Mouse (Mus musculus) heart, postnatal 0 days (tissue): Measurements from ENCODE around the gene Dcaf17. TPM values are rescaled to one million over a fixed set of nuclear protein-coding genes. Genes with fewer than 3 reads are reported as not detected.

ENCODE experiments used
- ATAC-seq: fragments of 200-750 bp; cut with Nextera tagmentation; 2 replicates; pipeline ENCODE4 v1.8.0; 2017; ENCODE audit warnings: low read depth, moderate number of reproducible peaks, moderate library complexity; ENCODE audit not compliant: insufficient read depth
- DNase-seq: peaks from one replicate; pipeline ENCODE4 v3.0.0-alpha.2; 2016; ENCODE audit warnings: low spot score
- H3K27ac ChIP-seq: fragments of 300-500 bp; sonication (generic); 2 replicates; pipeline ENCODE4 v1.5.1; 2014; ENCODE audit warnings: low read depth, mild to moderate bottlenecking
- H3K27me3 ChIP-seq: fragments of 300-500 bp; sonication (generic); 2 replicates; pipeline ENCODE4 v1.6.1; 2014; ENCODE audit warnings: low read length, mixed read lengths; ENCODE audit not compliant: control insufficient read depth, insufficient read depth
- H3K36me3 ChIP-seq: fragments of 300-500 bp; sonication (generic); replicated peaks from 2 replicates; pipeline ENCODE4 v1.6.1; 2014; ENCODE audit warnings: low read length, mixed read lengths; ENCODE audit not compliant: control insufficient read depth, insufficient read depth
- H3K4me1 ChIP-seq: fragments of 300-500 bp; sonication (generic); 2 replicates; pipeline ENCODE4 v1.6.1; 2014; ENCODE audit warnings: antibody characterized with exemption; ENCODE audit not compliant: control insufficient read depth, insufficient read depth
- H3K4me2 ChIP-seq: fragments of 300-500 bp; sonication (generic); 2 replicates; pipeline ENCODE4 v1.6.1; 2014; ENCODE audit warnings: low read depth, mild to moderate bottlenecking, low read length, moderate library complexity
- H3K4me3 ChIP-seq: fragments of 300-500 bp; sonication (generic); 2 replicates; pipeline ENCODE4 v1.5.1; 2014; ENCODE audit warnings: low read depth, low read length
- H3K9ac ChIP-seq: fragments of 300-500 bp; sonication (generic); replicated peaks from 2 replicates; pipeline ENCODE4 v1.6.1; 2014; ENCODE audit warnings: low read depth, low read length, mixed read lengths
- H3K9me3 ChIP-seq: fragments of 300-500 bp; sonication (generic); replicated peaks from 2 replicates; pipeline ENCODE4 v1.6.1; 2016; ENCODE audit warnings: low read length; ENCODE audit not compliant: control insufficient read depth
- CTCF ChIP-seq: IDR thresholded peaks from 2 replicates; pipeline ENCODE4 v1.5.1; 2016; ENCODE audit warnings: antibody characterized with exemption, control low read depth, low read depth
- EP300 ChIP-seq: IDR thresholded peaks from 2 replicates; pipeline ENCODE4 v1.6.1; 2016; ENCODE audit warnings: antibody characterized with exemption, low read depth
- WGBS: fragments of 180-500 bp; shearing (Covaris S2); extraction: QIAGEN DNeasy Blood & Tissue Kit; methylation state at CpG from one replicate; pipeline ENCODE4 v1.1.7; 2014; 5-methylcytosine and 5-hydroxymethylcytosine counted together
- polyA plus RNA-seq: library from polyadenylated mRNA; unstranded; fragments of >200 nt; fragmentation: Nextera tagmentation; extraction: Ambion mirVana; gene quantifications from 2 replicates; pipeline ENCODE4 v1.2.1, GENCODE M21; 2015
- total RNA-seq: library from RNA; depleted of rRNA; stranded (reverse); fragments of >200 nt; gene quantifications from 2 replicates; pipeline ENCODE4 v1.2.3, GENCODE M21; 2014; ENCODE audit warnings: low replicate concordance

The Dcaf17 gene
- total and polyA plus RNA-seq, 2 experiments from 2014 or later = 7.9 to 13.6 TPM

DNA sequence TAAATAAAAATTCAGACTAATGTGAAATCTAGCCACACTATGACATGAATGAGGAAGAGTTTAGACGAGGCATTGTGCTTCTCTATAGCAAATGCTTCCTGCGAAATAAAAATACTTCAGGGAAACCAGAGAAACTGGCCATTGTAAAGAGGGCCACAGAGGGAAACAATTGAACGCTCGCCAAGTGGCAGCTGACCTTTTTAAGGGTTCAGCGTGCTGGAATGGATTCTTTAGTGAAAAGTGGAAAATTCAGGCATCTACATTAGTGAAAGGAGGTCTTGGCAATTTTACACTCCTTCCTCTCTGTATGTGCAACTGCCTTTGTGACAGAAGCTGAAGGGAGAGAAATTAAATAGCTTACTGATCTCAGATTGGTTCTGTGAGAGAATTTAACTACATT, 66.3 kb downstream of the Dcaf17 start:
- TF ChIP-seq EP300 (no peak), CTCF (no peak)
- ATAC-seq (no peak), DNase-seq (no peak)
- Histone ChIP-seq H3K9me3 (no peaks in the 10 kb centered on the region), H3K27ac (no peak overlapping the region), H3K27me3 (peaks cover 22% of the 10 kb centered on the region; the same call in 1 of the 2 replicates), H3K4me2 (no peak overlapping the region), H3K36me3 (no peaks in the 10 kb centered on the region), H3K4me1 (no peaks in the 10 kb centered on the region; the same call in 1 of the 2 replicates), H3K4me3 (no peak overlapping the region), H3K9ac (no peak overlapping the region)
- 53% methylated on average over 5 of the region's 5 CpGs for WGBS

DNA sequence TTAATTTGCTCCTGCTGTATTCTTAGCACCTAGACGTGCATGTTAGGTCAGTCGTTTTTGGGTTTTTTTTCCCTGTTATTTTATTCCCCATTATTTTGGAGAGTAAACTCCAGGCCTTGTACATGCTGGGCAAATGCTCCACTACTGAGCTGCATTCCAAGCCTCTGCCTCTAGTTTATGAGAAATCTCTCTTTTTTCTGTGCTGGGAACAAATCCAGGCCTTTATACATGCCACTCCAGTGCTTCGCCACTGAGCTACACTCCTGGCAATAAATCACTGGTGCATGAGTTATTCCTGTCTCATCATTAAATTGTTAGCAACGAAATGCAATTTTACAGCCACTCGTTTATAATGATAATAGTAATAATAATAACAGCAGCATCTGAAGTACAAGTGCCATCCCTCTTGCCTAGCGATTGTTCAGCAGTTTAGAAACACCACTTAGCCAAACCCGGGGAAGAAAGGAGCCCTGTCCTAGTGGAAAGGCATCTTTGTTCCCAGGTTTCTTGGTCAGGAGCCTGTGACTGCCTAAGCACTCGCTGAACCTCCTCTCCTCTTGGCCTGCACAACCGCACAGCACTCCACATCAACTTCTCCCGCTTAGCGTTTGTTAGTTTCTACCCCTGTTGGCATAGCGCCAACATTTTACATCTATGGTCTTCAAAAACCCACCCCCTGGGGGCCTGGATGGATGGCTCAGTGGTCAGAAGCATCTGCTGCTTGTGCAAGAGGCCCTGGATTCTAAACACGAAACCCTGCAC, 67.3 kb downstream of the Dcaf17 start:
- Histone ChIP-seq H3K9me3 (no peaks in the 10 kb centered on the region), H3K4me3 (no peak overlapping the region), H3K27ac (no peak overlapping the region), H3K4me2 (no peak overlapping the region), H3K36me3 (no peaks in the 10 kb centered on the region), H3K27me3 (peaks cover 14% of the 10 kb centered on the region; the same call in 1 of the 2 replicates), H3K4me1 (no peaks in the 10 kb centered on the region; the same call in 1 of the 2 replicates), H3K9ac (no peak overlapping the region)
- DNase-seq (no peak), ATAC-seq (no peak)
- 81% methylated on average over 13 of the region's 13 CpGs for WGBS
- TF ChIP-seq EP300 = no peak
- TF ChIP-seq CTCF = no peak

DNA sequence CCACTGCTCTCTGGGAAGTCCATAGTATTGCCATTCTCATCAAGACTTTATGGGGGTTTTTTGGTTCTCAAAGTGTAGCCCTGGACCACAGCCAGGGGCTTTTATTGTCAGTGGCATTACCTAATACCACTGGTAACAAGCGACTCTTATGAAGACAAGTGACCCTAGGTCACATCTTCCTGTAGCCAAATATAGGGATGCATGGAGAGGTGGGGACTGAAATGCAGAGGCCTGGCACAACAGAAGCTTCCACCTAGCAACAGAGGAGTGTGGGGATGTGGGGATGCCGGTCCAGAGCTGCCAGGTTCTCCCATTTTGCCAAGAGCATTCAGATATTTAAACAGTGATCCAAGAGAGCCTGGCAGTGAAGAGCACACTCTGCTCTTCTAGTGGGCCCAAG, 68.5 kb downstream of the Dcaf17 start:
- H3K4me1 ChIP-seq = no peaks in the 10 kb centered on the region; the same call in 1 of the 2 replicates
- no peaks in the 10 kb centered on the region for H3K36me3 ChIP-seq
- 0 out of 2 replicates have a peak, but pooled peaks cover 11% of the 10 kb centered on the region for H3K27me3 ChIP-seq
- H3K9me3 ChIP-seq = no peaks in the 10 kb centered on the region
- no peak for TF ChIP-seq EP300
- no peak for TF ChIP-seq CTCF
- H3K9ac ChIP-seq = no peak overlapping the region
- no peak overlapping the region for H3K4me3 ChIP-seq
- WGBS = 29% methylated on average over 2 of the region's 2 CpGs
- no peak overlapping the region for H3K4me2 ChIP-seq
- H3K27ac ChIP-seq = no peak overlapping the region
- DNase-seq (no peak), ATAC-seq (no peak)

DNA sequence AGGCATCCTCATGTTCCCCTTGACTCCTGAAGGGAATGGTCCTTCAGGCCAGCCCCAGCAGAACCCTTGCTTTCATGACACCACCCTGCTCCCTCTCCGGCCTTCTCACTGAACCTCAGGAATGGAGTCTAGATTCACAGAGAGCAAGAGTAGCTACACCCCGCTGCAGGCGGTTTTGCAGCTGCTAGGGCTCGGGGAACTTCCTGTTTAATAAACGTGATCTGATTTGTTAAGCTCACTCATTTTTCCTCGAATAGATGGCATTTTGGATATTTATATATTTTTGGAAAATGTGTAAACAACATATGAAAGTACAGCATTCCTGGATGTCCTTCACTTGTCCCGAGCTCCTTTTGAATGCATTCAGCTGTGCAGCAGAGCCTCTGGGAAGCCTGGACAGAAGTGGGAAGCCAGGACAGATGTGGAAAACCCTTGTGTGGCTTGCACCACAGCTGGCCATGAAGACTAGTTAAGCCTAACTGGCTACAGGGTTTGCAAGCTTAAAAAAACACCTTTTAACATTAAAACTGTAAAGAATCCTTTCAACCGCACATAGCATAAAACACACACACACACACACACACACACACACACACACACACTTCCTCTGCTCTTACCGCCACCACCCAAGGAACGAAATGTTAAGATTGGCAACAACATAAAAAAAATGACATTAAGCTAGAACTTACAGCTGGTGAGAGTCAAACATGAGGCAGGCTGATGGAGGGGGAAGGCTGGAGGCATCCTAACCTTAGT, 72.8 kb downstream of the Dcaf17 start:
- no peaks in the 10 kb centered on the region; the same call in 1 of the 2 replicates for H3K4me1 ChIP-seq
- 74% methylated on average over 10 of the region's 10 CpGs for WGBS
- DNase-seq (no peak), ATAC-seq (no peak)
- no peaks in the 10 kb centered on the region for H3K36me3 ChIP-seq
- H3K27ac ChIP-seq = no peak overlapping the region
- H3K9ac ChIP-seq = no peak overlapping the region
- no peaks in the 10 kb centered on the region for H3K27me3 ChIP-seq
- H3K4me3 ChIP-seq = no peak overlapping the region
- no peak overlapping the region for H3K4me2 ChIP-seq
- H3K9me3 ChIP-seq = no peaks in the 10 kb centered on the region
- TF ChIP-seq CTCF (no peak), EP300 (no peak)

DNA sequence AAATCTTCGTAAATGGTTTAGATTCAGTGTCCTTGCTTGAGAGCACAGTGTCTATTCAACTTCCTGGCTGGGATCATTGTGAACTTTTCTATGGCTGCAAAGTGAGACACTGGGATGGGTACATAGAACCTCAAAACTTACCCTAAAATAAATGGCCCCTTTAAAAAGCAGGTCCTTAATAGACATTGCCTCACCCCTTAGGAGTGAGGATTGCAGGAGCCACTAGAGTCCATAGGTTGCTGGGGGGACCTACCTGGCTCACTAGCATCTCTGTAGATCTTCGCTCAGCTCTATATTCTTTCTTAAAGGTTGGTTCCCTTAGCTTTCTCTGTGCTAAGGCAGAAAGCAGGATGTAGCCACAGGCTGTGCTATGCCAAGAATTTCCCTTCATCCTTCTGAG, 75.2 kb downstream of the Dcaf17 start:
- DNase-seq = no peak
- no peaks in the 10 kb centered on the region for H3K36me3 ChIP-seq
- no peaks in the 10 kb centered on the region for H3K27me3 ChIP-seq
- TF ChIP-seq EP300 (no peak), CTCF (no peak)
- no peaks in the 10 kb centered on the region for H3K9me3 ChIP-seq
- ATAC-seq = no peak
- no peak overlapping the region for H3K9ac ChIP-seq
- no peaks in the 10 kb centered on the region for H3K4me1 ChIP-seq
- WGBS = 81% methylated on average over 2 of the region's 2 CpGs
- H3K27ac ChIP-seq = no peak overlapping the region
- no peak overlapping the region for H3K4me3 ChIP-seq
- H3K4me2 ChIP-seq = no peak overlapping the region
